Mouse (Mus musculus) ZHBTc4 (cell line): ENCODE measurements around the gene Slc13a3.

Experiments
- DNase-seq: peaks from one replicate; pipeline ENCODE4 v3.0.0-alpha.2; 2011; ENCODE audit warnings: low read depth, low spot score

Slc13a3 gene

GRCm38 (mm10) chr2:165414321-165414720, 58.7 kb downstream of the Slc13a3 start:
- no peak for DNase-seq

- DNase-seq = no peak
Observed at GRCm38 (mm10) chr2:165413884-165414283, 59.1 kb downstream of the Slc13a3 start.

GRCm38 (mm10) chr2:165407700-165408301, 65.2 kb downstream of the Slc13a3 start:
- peak; percentile 74 for DNase-seq

GRCm38 (mm10) chr2:165405351-165405750, 67.7 kb downstream of the Slc13a3 start:
- DNase-seq = no peak

GRCm38 (mm10) chr2:165404951-165405350, 68.1 kb downstream of the Slc13a3 start:
- no peak for DNase-seq

GRCm38 (mm10) chr2:165398164-165398785, 74.8 kb downstream of the Slc13a3 start:
- peak; percentile 88 for DNase-seq

GRCm38 (mm10) chr2:165397502-165398163, 75.4 kb downstream of the Slc13a3 start:
- no peak for DNase-seq

- peak; percentile 23 for DNase-seq
Observed at GRCm38 (mm10) chr2:165396831-165397501, 76.1 kb downstream of the Slc13a3 start.

GRCm38 (mm10) chr2:165392156-165392555, 80.9 kb downstream of the Slc13a3 start:
- no peak for DNase-seq

GRCm38 (mm10) chr2:165391561-165391960, 81.5 kb downstream of the Slc13a3 start:
- peak; percentile 74 for DNase-seq

- DNase-seq = no peak
Observed at GRCm38 (mm10) chr2:165389299-165389952, 83.6 kb downstream of the Slc13a3 start.

- DNase-seq = peak; percentile 95
Observed at GRCm38 (mm10) chr2:165387844-165388495, 85.1 kb downstream of the Slc13a3 start, which contains the start of gene Zfp334. Gene Zfp334, minus strand, starts transcription at chr2:165388259.

GRCm38 (mm10) chr2:165387370-165387769, 85.7 kb downstream of the Slc13a3 start:
- no peak for DNase-seq

- peak; percentile 68 for DNase-seq
Observed at GRCm38 (mm10) chr2:165380050-165380449, 93.0 kb downstream of the Slc13a3 start.

- no peak for DNase-seq
Observed at GRCm38 (mm10) chr2:165376001-165376400, 97.0 kb downstream of the Slc13a3 start.

- no peak for DNase-seq
Observed at GRCm38 (mm10) chr2:165375478-165375877, 97.6 kb downstream of the Slc13a3 start.

GRCm38 (mm10) chr2:165371066-165371465, 102.0 kb downstream of the Slc13a3 start:
- DNase-seq = peak; percentile 71

GRCm38 (mm10) chr2:165370348-165370747, 102.7 kb downstream of the Slc13a3 start:
- DNase-seq = no peak

GRCm38 (mm10) chr2:165368496-165368895, 104.5 kb downstream of the Slc13a3 start, which contains the start of gene Zfp663:
Gene Zfp663, minus strand, starts transcription at chr2:165368729.
- DNase-seq = peak; percentile 29

GRCm38 (mm10) chr2:165367868-165368439, 105.1 kb downstream of the Slc13a3 start:
- peak; percentile 76 for DNase-seq
